Mouse (Mus musculus) lung, embryonic 14.5 days (tissue): Measurements from ENCODE around the gene Comt. TPM values are rescaled to one million over a fixed set of nuclear protein-coding genes. Genes with fewer than 3 reads are reported as not detected.
A peak's percentile ranks its signal among the peaks of the same experiment; 100 is the strongest.

ENCODE experiments used
- ATAC-seq: fragments of 200-750 bp; cut with Nextera tagmentation; 2 replicates; pipeline ENCODE4 v1.8.0; 2017; ENCODE audit warnings: mild to moderate bottlenecking, moderate TSS enrichment, moderate library complexity; ENCODE audit not compliant: insufficient read depth
- DNase-seq: peaks from one replicate; pipeline ENCODE4 v3.0.0-alpha.2; 2015
- H3K27ac ChIP-seq: fragments of 300-500 bp; sonication (generic); 2 replicates; pipeline ENCODE4 v1.5.1; 2014; ENCODE audit warnings: low read depth, mild to moderate bottlenecking, moderate library complexity
- H3K27me3 ChIP-seq: fragments of 300-500 bp; sonication (generic); 2 replicates; pipeline ENCODE4 v1.6.1; 2014; ENCODE audit warnings: low read length, control low read depth; ENCODE audit not compliant: insufficient read depth
- H3K36me3 ChIP-seq: fragments of 300-500 bp; sonication (generic); 2 replicates; pipeline ENCODE4 v1.6.1; 2014; ENCODE audit warnings: control low read depth; ENCODE audit not compliant: insufficient read depth
- H3K4me1 ChIP-seq: fragments of 300-500 bp; sonication (generic); 2 replicates; pipeline ENCODE4 v1.6.1; 2014; ENCODE audit warnings: antibody characterized with exemption, control low read depth; ENCODE audit not compliant: insufficient read depth
- H3K4me2 ChIP-seq: fragments of 300-500 bp; sonication (generic); 2 replicates; pipeline ENCODE4 v1.6.1; 2014; ENCODE audit warnings: mild to moderate bottlenecking
- H3K4me3 ChIP-seq: fragments of 300-500 bp; sonication (generic); 2 replicates; pipeline ENCODE4 v1.5.1; 2014; ENCODE audit warnings: low read depth, low read length
- H3K9ac ChIP-seq: fragments of 300-500 bp; sonication (generic); 2 replicates; pipeline ENCODE4 v1.6.1; 2014
- H3K9me3 ChIP-seq: fragments of 300-500 bp; sonication (generic); 2 replicates; pipeline ENCODE4 v1.6.1; 2016; ENCODE audit warnings: low read depth, low read length, control low read depth
- CTCF ChIP-seq: IDR thresholded peaks from 2 replicates; pipeline ENCODE4 v1.5.1; 2016; ENCODE audit warnings: antibody characterized with exemption, low read depth
- WGBS: fragments of 180-500 bp; shearing (Covaris S2); extraction: QIAGEN DNeasy Blood & Tissue Kit; methylation state at CpG from one replicate; pipeline ENCODE4 v1.1.7; 2014; 5-methylcytosine and 5-hydroxymethylcytosine counted together
- polyA plus RNA-seq: library from polyadenylated mRNA; unstranded; fragments of >200 nt; fragmentation: Nextera tagmentation; extraction: Ambion mirVana; gene quantifications from 2 replicates; pipeline ENCODE4 v1.2.1, GENCODE M21; 2014

Gene Comt
- 89.4 and 97.0 TPM in 2 replicates for polyA plus RNA-seq

DNA sequence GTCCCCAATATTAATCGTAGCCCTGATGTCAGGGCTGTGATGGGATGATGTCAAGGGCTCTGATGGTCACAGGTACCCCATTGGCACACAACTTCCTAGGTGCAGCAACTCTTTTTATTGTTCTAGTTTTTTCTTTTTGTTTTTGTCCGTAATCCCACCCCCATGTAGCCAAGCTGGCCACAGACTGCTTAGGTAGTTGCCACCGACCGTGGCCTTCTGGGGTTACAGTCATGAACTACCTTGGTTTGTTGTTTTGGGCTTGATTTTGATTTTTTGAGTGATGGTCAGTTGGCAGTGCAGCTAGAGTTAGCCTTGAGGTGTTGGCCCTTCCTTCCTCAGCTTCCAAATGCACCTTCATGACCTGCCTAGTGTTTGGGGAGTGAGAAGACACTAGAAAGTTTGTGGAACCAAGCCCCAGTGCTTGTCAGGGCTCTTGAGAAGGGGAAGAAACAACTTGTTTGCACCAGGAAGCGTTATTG is at the start of gene Comt:
Gene Comt (minus strand): TSS at position 51 of the 479 bp plus-strand sequence.
- 53% methylated on average over 5 of the region's 5 CpGs for WGBS
- peak within 1 kb of the TSS; percentile 85 for H3K9ac ChIP-seq
- H3K9me3 ChIP-seq, result no peaks in the 10 kb centered on the region
- H3K27me3 ChIP-seq, result no peaks in the 10 kb centered on the region
- H3K36me3 ChIP-seq, result peaks cover 7% of the 10 kb centered on the region; the same call in 1 of the 2 replicates
- peaks cover 18% of the 10 kb centered on the region for H3K4me1 ChIP-seq
- no peak; the same call in 1 of the 2 replicates for TF ChIP-seq CTCF
- ATAC-seq (0 out of 2 replicates have a peak, but pooled peaks have one; percentile 3), DNase-seq (no peak)
- H3K4me2 ChIP-seq, result peak within 1 kb of the TSS; percentile 77
- H3K27ac ChIP-seq, result peak within 1 kb of the TSS; percentile 81
- peak within 1 kb of the TSS; percentile 90 for H3K4me3 ChIP-seq

DNA sequence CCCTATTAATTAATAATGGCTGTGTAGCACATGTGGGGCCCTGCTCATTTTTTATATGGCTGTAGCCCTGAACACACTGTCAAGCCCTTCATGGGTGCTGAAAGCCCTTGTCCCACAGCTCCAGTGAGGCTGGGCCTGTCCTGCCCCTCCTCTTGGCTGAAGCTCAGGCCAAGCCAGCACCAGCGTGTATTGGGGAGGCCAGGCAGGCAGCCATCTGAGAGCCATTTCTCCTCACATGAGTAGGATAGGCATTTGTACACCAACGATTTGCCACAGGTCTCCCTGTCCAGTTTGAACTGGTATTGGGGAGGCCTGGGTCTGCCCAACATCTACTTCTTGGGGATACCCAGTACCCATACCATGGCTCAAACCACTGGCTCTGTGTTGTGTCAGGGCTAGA is 47.4 kb upstream of the Comt start:
- Histone ChIP-seq H3K4me3 (no peak overlapping the region), H3K4me1 (0 out of 2 replicates have a peak, but pooled peaks cover 3% of the 10 kb centered on the region), H3K36me3 (0 out of 2 replicates have a peak, but pooled peaks cover 3% of the 10 kb centered on the region), H3K27ac (no peak overlapping the region), H3K9me3 (no peaks in the 10 kb centered on the region), H3K27me3 (no peaks in the 10 kb centered on the region), H3K9ac (no peak overlapping the region), H3K4me2 (no peak overlapping the region)
- TF ChIP-seq CTCF, result no peak
- DNase-seq (no peak), ATAC-seq (no peak)
- 60% methylated on average over 2 of the region's 2 CpGs for WGBS

DNA sequence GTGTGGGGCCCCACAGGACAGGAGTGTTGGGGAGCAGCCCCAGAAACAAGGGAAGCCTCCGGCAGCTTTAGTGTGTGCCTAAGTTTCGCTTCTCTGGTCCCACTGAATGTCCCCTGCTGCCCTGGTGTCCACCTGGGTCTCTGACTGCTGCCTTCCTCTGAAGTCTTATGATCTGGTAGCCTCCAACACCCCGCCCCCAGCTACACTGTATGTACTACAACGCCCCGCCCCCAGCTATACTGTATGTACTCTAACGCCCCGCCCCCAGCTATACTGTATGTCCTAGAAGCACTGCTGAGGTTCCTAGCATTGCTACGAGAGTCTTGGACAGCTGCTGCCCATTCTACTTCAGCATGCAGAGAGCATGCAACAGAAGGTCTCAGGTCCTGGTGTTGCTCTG is 46.3 kb upstream of the Comt start:
- Histone ChIP-seq H3K36me3 (0 out of 2 replicates have a peak, but pooled peaks cover 3% of the 10 kb centered on the region), H3K27me3 (no peaks in the 10 kb centered on the region), H3K4me3 (no peak overlapping the region), H3K4me2 (no peak overlapping the region), H3K4me1 (0 out of 2 replicates have a peak, but pooled peaks cover 3% of the 10 kb centered on the region), H3K9me3 (no peaks in the 10 kb centered on the region), H3K9ac (no peak overlapping the region), H3K27ac (no peak overlapping the region)
- WGBS, result 70% methylated on average over 8 of the region's 8 CpGs
- no peak for TF ChIP-seq CTCF
- ATAC-seq, result peak; percentile 83
- DNase-seq, result peak; percentile 60

DNA sequence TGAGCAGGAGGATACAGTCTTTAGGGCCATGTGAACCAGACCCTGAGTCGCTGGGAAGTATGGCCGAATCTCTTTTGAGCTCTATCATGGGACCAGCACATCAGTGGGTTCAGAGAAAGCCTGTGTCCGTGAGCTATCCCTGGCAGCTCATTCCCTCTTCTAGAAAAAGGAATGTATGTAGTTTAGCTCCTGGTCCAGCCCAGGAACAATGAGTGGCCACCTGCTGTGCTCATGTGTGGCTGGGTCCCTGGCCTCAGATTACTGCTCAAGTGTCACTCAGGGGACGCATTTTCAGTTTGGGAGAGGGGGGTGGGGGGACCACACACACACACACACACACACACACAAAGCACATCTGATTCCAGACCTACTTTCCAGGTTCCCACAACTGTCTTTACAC is 45.8 kb upstream of the Comt start:
- 73% methylated on average over 4 of the region's 4 CpGs for WGBS
- no peak overlapping the region for H3K4me3 ChIP-seq
- H3K27ac ChIP-seq, result no peak overlapping the region
- H3K27me3 ChIP-seq, result no peaks in the 10 kb centered on the region
- no peaks in the 10 kb centered on the region for H3K9me3 ChIP-seq
- H3K4me1 ChIP-seq, result 0 out of 2 replicates have a peak, but pooled peaks cover 3% of the 10 kb centered on the region
- TF ChIP-seq CTCF, result no peak
- peak; percentile 10; the same call in 1 of the 2 replicates for ATAC-seq
- no peak for DNase-seq
- H3K9ac ChIP-seq, result no peak overlapping the region
- H3K36me3 ChIP-seq, result 0 out of 2 replicates have a peak, but pooled peaks cover 3% of the 10 kb centered on the region
- H3K4me2 ChIP-seq, result no peak overlapping the region

DNA sequence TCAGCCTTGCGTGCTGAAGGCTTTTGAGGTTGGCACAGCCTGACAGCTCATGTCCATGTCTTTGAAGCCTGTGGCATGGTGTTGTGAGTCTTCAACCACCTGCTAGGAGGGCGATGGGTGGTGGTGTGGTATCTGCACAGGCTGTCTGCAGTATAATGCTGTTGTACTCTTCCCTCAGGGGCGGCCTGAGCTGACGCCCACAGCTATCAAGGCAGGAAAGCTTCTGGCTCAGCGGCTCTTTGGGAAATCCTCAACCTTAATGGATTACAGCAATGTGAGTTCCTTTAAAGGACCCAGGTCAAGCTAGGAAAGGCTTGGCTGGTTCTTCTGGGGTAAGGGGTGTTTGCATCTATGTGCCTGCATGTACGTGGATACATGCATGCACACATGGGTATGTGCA is 45.3 kb upstream of the Comt start:
- no peak overlapping the region for H3K4me3 ChIP-seq
- H3K36me3 ChIP-seq, result 0 out of 2 replicates have a peak, but pooled peaks cover 3% of the 10 kb centered on the region
- H3K27me3 ChIP-seq, result no peaks in the 10 kb centered on the region
- no peak for TF ChIP-seq CTCF
- ATAC-seq (no peak), DNase-seq (no peak)
- no peak overlapping the region for H3K4me2 ChIP-seq
- 87% methylated on average over 6 of the region's 6 CpGs for WGBS
- no peak overlapping the region for H3K27ac ChIP-seq
- H3K9me3 ChIP-seq, result no peaks in the 10 kb centered on the region
- no peak overlapping the region for H3K9ac ChIP-seq
- H3K4me1 ChIP-seq, result 0 out of 2 replicates have a peak, but pooled peaks cover 3% of the 10 kb centered on the region

DNA sequence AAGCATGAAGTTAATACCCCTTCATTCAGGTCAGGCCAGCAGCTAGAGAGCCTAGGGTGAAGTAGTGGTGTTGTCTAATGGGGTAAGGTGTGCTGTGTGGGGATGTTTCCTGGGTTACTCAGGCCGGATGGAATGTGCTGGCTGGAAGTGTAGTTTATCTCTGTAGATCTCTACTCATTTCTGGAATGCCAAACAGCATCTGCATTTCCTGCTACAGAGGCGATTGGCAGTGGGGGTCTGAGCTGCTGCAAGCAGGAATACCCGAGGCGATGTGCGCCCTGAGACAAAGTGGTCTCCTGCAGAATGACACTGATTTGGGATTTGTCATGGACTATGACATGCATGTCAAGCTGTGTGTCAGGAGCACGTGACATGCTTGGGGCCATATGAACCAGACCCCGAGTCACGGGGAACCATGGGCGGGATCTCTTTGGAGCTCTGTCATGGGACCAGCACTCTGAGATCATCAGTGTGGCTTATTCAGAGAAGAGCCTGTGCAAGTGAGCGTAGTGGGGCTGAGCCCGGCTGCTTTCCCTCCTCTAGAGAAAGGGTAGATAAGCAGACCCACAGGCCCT is 44.8 kb upstream of the Comt start:
- H3K4me2 ChIP-seq, result no peak overlapping the region
- 67% methylated on average over 11 of the region's 11 CpGs for WGBS
- no peaks in the 10 kb centered on the region for H3K9me3 ChIP-seq
- no peak for ATAC-seq
- H3K4me3 ChIP-seq, result no peak overlapping the region
- no peak for TF ChIP-seq CTCF
- H3K27me3 ChIP-seq, result no peaks in the 10 kb centered on the region
- H3K27ac ChIP-seq, result no peak overlapping the region
- 0 out of 2 replicates have a peak, but pooled peaks cover 3% of the 10 kb centered on the region for H3K36me3 ChIP-seq
- H3K4me1 ChIP-seq, result 0 out of 2 replicates have a peak, but pooled peaks cover 3% of the 10 kb centered on the region
- DNase-seq, result no peak
- no peak overlapping the region for H3K9ac ChIP-seq

DNA sequence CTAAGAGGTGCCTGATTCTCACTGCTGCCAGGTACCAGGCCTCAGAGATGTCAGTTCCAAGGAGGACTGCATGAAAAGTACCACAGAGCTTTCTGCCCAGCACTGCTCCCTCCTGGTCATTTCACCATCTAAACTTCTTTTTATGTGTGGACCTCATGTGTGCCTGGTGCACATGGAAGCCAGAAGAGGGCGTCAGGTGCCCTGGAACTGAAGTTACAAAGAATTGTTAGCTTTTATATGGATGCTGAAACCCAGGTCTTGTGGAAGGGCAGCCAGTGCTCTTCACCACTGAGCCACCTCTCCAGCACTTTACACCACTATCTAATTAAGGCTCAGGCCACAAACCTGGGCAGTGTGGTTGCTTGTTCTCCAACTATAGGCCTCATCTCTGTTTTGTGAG is 44.2 kb upstream of the Comt start:
- Histone ChIP-seq H3K27ac (no peak overlapping the region), H3K36me3 (0 out of 2 replicates have a peak, but pooled peaks cover 3% of the 10 kb centered on the region)

More for the DNA sequence above, 44.2 kb upstream of the Comt start:
- peak; percentile 36; the same call in 1 of the 2 replicates for TF ChIP-seq CTCF
- WGBS, result 46% methylated on average over 1 of the region's 1 CpGs
- 0 out of 2 replicates have a peak, but pooled peaks cover 3% of the 10 kb centered on the region for H3K4me1 ChIP-seq
- H3K9me3 ChIP-seq, result no peaks in the 10 kb centered on the region
- no peak overlapping the region for H3K4me3 ChIP-seq
- H3K27me3 ChIP-seq, result no peaks in the 10 kb centered on the region
- no peak overlapping the region for H3K9ac ChIP-seq
- ATAC-seq (no peak), DNase-seq (peak; percentile 44)
- H3K4me2 ChIP-seq, result no peak overlapping the region
